Mouse (Mus musculus): ENCODE measurements at regions not wholly inside any gene's neighbourhood (a gene's known extent, or its start where the extent isn't known, plus 50 kb on each side); places are given as distances from the start of the nearest gene placed in this dataset.

- no peak for TF ChIP-seq CTCF (IDR thresholded peaks at IDR 0.05; ENCODE audit: low read depth, low read length)
- TF ChIP-seq POLR2A (IDR thresholded peaks at IDR 0.05; ENCODE audit: borderline replicate concordance, low read depth, low read length) = no peak
Observed at GRCm38 (mm10) chrX:10857668-10858067, 142.9 kb downstream of the Mid1ip1 start.

All from bone marrow macrophage, adult 2 months (primary cell).